Mouse (Mus musculus): ENCODE measurements around the gene Gm28539. TPM values are rescaled to one million over a fixed set of nuclear protein-coding genes. Genes with fewer than 3 reads are reported as not detected.

Gene Gm28539
- polyA plus RNA-seq, 1 experiment from 2014 or later = not detected

- Histone ChIP-seq H3K9me3 (ENCODE audit: control insufficient read depth, low read depth, low read length) (no peaks in the 10 kb centered on the region), H3K27ac (ENCODE audit: low read length) (no peak overlapping the region), H3K9ac (replicated peaks; ENCODE audit: low read depth, low read length) (no peak overlapping the region), H3K36me3 (ENCODE audit: control insufficient read depth, insufficient read depth, low read length) (peaks cover 56% of the 10 kb centered on the region), H3K4me3 (ENCODE audit: low read depth, low read length) (no peak overlapping the region), H3K4me2 (replicated peaks; ENCODE audit: low read depth, low read length) (no peak overlapping the region), H3K27me3 (ENCODE audit: control insufficient read depth, insufficient read depth, low read length) (no peaks in the 10 kb centered on the region), H3K4me1 (ENCODE audit: control insufficient read depth, insufficient read depth, low read length) (no peaks in the 10 kb centered on the region)
- WGBS = 89% methylated on average over 4 of the region's 4 CpGs
- ATAC-seq (ENCODE audit: insufficient number of reproducible peaks, insufficient read depth, low FRiP score, low read depth) = no peak
These were observed 79.7 kb downstream of the Gm28539 start for GRCm38 (mm10) chr16:18916064-18916463.

- Histone ChIP-seq H3K27ac (ENCODE audit: low read length) (no peak overlapping the region), H3K4me3 (ENCODE audit: low read depth, low read length) (no peak overlapping the region), H3K4me2 (replicated peaks; ENCODE audit: low read depth, low read length) (no peak overlapping the region), H3K4me1 (ENCODE audit: control insufficient read depth, insufficient read depth, low read length) (no peaks in the 10 kb centered on the region), H3K36me3 (ENCODE audit: control insufficient read depth, insufficient read depth, low read length) (peaks cover 82% of the 10 kb centered on the region), H3K9ac (replicated peaks; ENCODE audit: low read depth, low read length) (no peak overlapping the region), H3K9me3 (ENCODE audit: control insufficient read depth, low read depth, low read length) (no peaks in the 10 kb centered on the region), H3K27me3 (ENCODE audit: control insufficient read depth, insufficient read depth, low read length) (no peaks in the 10 kb centered on the region)
- no peak for ATAC-seq (ENCODE audit: insufficient number of reproducible peaks, insufficient read depth, low FRiP score, low read depth)
- WGBS = 87% methylated on average over 2 of the region's 2 CpGs
These were observed 85.4 kb downstream of the Gm28539 start for GRCm38 (mm10) chr16:18921771-18922170.

DNA sequence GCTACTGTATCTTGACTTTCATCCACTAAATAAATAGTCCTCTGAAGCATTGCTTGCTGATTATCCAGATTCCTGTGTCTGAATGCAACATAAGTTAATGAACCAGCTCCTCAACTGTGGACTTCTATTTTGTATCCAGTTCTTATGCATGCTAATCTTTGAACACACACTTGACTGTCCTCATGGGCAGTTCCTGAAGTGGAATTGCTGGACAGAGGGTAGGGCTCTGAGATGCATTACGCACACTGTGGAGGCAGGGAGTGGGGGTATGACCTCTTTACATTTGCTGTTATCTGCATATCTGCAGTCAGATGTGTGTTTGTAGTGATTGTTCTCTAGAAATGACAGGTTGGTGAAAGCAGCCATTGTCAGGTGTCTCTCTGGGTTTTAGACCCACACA, 91.6 kb downstream of the Gm28539 start:
- Histone ChIP-seq H3K27ac (ENCODE audit: low read length) (no peak overlapping the region), H3K36me3 (ENCODE audit: control insufficient read depth, insufficient read depth, low read length) (peaks cover 52% of the 10 kb centered on the region), H3K4me2 (replicated peaks; ENCODE audit: low read depth, low read length) (no peak overlapping the region), H3K4me1 (ENCODE audit: control insufficient read depth, insufficient read depth, low read length) (no peaks in the 10 kb centered on the region), H3K27me3 (ENCODE audit: control insufficient read depth, insufficient read depth, low read length) (no peaks in the 10 kb centered on the region), H3K9ac (replicated peaks; ENCODE audit: low read depth, low read length) (no peak overlapping the region), H3K9me3 (ENCODE audit: control insufficient read depth, low read depth, low read length) (no peaks in the 10 kb centered on the region), H3K4me3 (ENCODE audit: low read depth, low read length) (no peak overlapping the region)
- WGBS = 100% methylated on average over 1 of the region's 1 CpGs
- no peak for ATAC-seq (ENCODE audit: insufficient number of reproducible peaks, insufficient read depth, low FRiP score, low read depth)

DNA sequence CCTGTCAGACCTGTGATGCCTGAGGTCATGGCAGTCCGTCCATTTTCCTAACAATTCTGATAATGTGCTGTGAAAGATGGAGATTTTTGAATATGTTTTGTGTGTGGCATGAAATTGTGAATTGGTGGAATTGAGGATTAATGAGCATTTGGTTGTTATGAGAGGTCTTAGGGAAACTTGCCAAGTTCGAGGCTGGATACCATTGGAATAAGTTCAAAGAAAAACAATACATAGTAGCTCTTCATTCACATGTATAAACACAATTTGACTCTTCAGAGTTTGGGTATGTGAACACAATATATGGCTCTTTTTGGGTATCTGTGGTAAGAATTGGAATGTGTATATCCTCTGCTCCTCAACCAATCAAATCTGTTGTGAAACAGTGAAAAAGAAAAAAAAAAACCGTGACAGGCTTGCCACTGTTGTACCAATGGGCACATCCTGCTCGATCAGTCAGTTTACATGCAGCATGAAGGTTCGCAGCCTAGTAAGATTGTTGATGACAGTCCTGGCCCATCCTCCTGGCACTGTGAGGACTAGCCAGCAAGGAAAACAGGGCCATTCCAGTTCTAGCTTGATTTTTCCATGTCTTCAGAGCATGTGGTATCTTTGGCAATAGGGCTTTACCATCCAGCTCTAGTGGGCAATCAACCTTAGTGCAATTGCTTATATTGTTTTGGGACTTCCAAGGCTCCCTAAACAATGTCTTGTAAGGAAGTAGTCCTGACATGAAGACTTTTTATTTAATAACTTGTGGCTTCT, 102.1 kb downstream of the Gm28539 start:
- no peak for ATAC-seq (ENCODE audit: insufficient number of reproducible peaks, insufficient read depth, low FRiP score, low read depth)
- 84% methylated on average over 5 of the region's 5 CpGs for WGBS
- H3K27ac ChIP-seq (ENCODE audit: low read length) = no peak overlapping the region
- no peak overlapping the region for H3K9ac ChIP-seq (replicated peaks; ENCODE audit: low read depth, low read length)
- no peak overlapping the region for H3K4me2 ChIP-seq (replicated peaks; ENCODE audit: low read depth, low read length)
- H3K27me3 ChIP-seq (ENCODE audit: control insufficient read depth, insufficient read depth, low read length) = no peaks in the 10 kb centered on the region
- peaks cover 41% of the 10 kb centered on the region for H3K36me3 ChIP-seq (ENCODE audit: control insufficient read depth, insufficient read depth, low read length)
- H3K4me1 ChIP-seq (ENCODE audit: control insufficient read depth, insufficient read depth, low read length) = no peaks in the 10 kb centered on the region
- no peaks in the 10 kb centered on the region for H3K9me3 ChIP-seq (ENCODE audit: control insufficient read depth, low read depth, low read length)
- H3K4me3 ChIP-seq (ENCODE audit: low read depth, low read length) = no peak overlapping the region

DNA sequence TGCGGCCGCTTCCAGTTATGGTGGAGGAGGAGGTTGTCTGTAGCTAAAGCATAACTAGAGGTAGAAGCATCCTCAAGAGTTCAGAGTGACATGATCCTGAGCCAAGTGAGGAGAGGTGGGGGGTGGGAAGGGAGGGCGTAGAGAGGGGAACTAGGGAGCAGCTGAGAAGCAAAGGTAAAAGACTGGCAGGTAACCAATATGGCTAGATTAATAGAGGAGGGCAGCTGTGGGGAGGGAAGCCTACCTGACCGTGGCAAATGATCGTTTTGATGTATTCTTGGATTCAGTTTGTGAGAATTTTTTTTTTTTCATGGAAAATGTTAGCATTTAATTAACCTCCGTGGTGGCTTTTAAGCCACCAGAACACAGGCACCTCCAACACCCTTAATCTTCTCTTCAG, 107.5 kb downstream of the Gm28539 start:
- ATAC-seq (ENCODE audit: insufficient number of reproducible peaks, insufficient read depth, low FRiP score, low read depth) = no peak
- Histone ChIP-seq H3K27me3 (ENCODE audit: control insufficient read depth, insufficient read depth, low read length) (no peaks in the 10 kb centered on the region), H3K36me3 (ENCODE audit: control insufficient read depth, insufficient read depth, low read length) (peaks cover 29% of the 10 kb centered on the region), H3K4me1 (ENCODE audit: control insufficient read depth, insufficient read depth, low read length) (no peaks in the 10 kb centered on the region), H3K4me2 (replicated peaks; ENCODE audit: low read depth, low read length) (no peak overlapping the region), H3K9me3 (ENCODE audit: control insufficient read depth, low read depth, low read length) (no peaks in the 10 kb centered on the region), H3K9ac (replicated peaks; ENCODE audit: low read depth, low read length) (no peak overlapping the region), H3K4me3 (ENCODE audit: low read depth, low read length) (no peak overlapping the region), H3K27ac (ENCODE audit: low read length) (no peak overlapping the region)
- 96% methylated on average over 6 of the region's 6 CpGs for WGBS

DNA sequence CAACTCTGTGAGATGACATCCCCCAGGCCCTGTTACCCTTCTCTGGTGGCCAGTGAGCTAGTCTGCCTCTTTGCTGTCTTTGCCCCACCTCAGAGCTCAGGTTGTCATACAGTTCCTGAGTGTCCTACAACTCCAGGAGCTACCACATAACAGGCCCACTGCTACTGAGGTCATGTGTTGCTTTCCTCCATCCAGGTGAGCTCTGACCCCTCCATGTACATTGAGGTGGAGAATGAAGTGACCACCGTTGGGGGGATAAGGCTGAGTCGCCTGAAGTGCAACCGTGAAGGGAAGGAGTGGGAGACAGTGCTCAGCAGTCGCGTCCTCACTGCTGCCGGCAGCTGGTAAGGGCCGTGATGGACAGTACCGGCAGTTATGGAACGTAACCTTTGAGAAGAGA, 112.6 kb downstream of the Gm28539 start:
- Histone ChIP-seq H3K36me3 (ENCODE audit: control insufficient read depth, insufficient read depth, low read length) (peaks cover 51% of the 10 kb centered on the region), H3K4me2 (replicated peaks; ENCODE audit: low read depth, low read length) (no peak overlapping the region), H3K9me3 (ENCODE audit: control insufficient read depth, low read depth, low read length) (no peaks in the 10 kb centered on the region), H3K4me3 (ENCODE audit: low read depth, low read length) (no peak overlapping the region), H3K27ac (ENCODE audit: low read length) (no peak overlapping the region), H3K9ac (replicated peaks; ENCODE audit: low read depth, low read length) (no peak overlapping the region), H3K27me3 (ENCODE audit: control insufficient read depth, insufficient read depth, low read length) (no peaks in the 10 kb centered on the region), H3K4me1 (ENCODE audit: control insufficient read depth, insufficient read depth, low read length) (no peaks in the 10 kb centered on the region)
- WGBS = 96% methylated on average over 9 of the region's 9 CpGs
- no peak for ATAC-seq (ENCODE audit: insufficient number of reproducible peaks, insufficient read depth, low FRiP score, low read depth)

DNA sequence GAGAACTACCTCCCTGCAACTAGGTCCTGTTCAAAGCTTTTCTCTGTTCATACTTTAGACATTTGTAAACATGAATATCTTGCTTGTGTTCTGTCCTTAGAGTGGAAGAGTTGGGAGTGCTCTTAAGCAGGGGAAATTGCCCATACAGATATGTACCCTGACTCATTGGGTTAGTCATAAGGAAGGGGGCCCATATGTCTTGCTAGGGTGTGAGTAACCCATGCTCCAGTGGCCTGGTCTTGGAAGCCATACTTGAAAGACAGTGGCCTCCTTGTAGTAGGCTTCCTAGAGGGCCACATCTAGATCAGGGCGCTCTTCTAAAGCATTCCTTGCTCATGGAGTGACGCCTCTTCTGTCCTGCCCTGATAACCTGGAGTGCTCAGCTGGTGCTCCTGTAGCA, 114.0 kb downstream of the Gm28539 start:
- 83% methylated on average over 2 of the region's 2 CpGs for WGBS
- H3K36me3 ChIP-seq (ENCODE audit: control insufficient read depth, insufficient read depth, low read length) = peaks cover 65% of the 10 kb centered on the region
- no peak for ATAC-seq (ENCODE audit: insufficient number of reproducible peaks, insufficient read depth, low FRiP score, low read depth)

DNA sequence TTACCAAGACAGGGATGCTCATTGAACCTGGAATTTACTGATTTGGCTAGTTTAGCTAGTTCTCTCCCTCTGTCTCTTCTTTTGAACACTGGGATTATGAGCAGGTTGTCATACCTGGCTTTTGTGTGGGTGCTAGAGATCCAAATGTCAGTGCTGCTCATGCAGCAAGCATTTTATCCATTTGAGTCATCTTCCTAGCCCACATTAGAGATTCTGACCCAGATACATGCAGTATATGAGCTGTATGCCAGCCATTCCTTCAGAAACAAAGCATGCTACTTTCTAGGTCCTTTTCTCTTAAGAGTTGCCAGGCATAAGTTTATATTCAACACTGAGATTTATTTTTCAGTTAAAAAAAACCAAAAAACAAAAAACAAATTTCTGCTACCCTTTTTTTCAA, 116.4 kb downstream of the Gm28539 start:
- H3K4me2 ChIP-seq (replicated peaks; ENCODE audit: low read depth, low read length) = no peak overlapping the region
- no peak overlapping the region for H3K4me3 ChIP-seq (ENCODE audit: low read depth, low read length)
- peaks cover 70% of the 10 kb centered on the region for H3K36me3 ChIP-seq (ENCODE audit: control insufficient read depth, insufficient read depth, low read length)
- no peak overlapping the region for H3K9ac ChIP-seq (replicated peaks; ENCODE audit: low read depth, low read length)
- no peak overlapping the region for H3K27ac ChIP-seq (ENCODE audit: low read length)
- ATAC-seq (ENCODE audit: insufficient number of reproducible peaks, insufficient read depth, low FRiP score, low read depth) = no peak
- H3K27me3 ChIP-seq (ENCODE audit: control insufficient read depth, insufficient read depth, low read length) = no peaks in the 10 kb centered on the region
- H3K9me3 ChIP-seq (ENCODE audit: control insufficient read depth, low read depth, low read length) = no peaks in the 10 kb centered on the region
- H3K4me1 ChIP-seq (ENCODE audit: control insufficient read depth, insufficient read depth, low read length) = no peaks in the 10 kb centered on the region

More for the DNA sequence above, 114.0 kb downstream of the Gm28539 start:
- Histone ChIP-seq H3K9ac (replicated peaks; ENCODE audit: low read depth, low read length) (no peak overlapping the region), H3K4me1 (ENCODE audit: control insufficient read depth, insufficient read depth, low read length) (no peaks in the 10 kb centered on the region), H3K27ac (ENCODE audit: low read length) (no peak overlapping the region), H3K4me3 (ENCODE audit: low read depth, low read length) (no peak overlapping the region), H3K4me2 (replicated peaks; ENCODE audit: low read depth, low read length) (no peak overlapping the region), H3K9me3 (ENCODE audit: control insufficient read depth, low read depth, low read length) (no peaks in the 10 kb centered on the region), H3K27me3 (ENCODE audit: control insufficient read depth, insufficient read depth, low read length) (no peaks in the 10 kb centered on the region)

DNA sequence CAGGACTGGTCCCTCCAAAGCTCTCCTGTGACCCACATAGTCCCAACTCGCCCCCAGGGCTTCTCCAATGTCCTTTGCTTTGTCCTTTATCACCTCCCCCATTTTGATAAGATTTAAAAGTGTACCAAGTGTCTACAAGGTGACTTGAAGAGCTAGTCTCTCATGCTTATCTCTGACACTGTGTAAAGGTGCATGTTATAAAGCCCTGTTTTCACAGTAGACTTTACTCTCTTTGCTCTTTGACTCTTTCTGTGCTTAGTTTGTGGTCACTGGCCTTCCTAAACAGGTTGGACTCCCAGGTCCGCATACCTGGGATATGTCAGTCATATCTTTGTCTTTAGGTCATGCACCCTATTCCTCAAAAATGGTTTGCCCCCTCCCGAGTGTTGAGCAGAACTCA, 118.7 kb downstream of the Gm28539 start:
- no peak overlapping the region for H3K9ac ChIP-seq (replicated peaks; ENCODE audit: low read depth, low read length)
- H3K4me2 ChIP-seq (replicated peaks; ENCODE audit: low read depth, low read length) = no peak overlapping the region
- no peaks in the 10 kb centered on the region for H3K27me3 ChIP-seq (ENCODE audit: control insufficient read depth, insufficient read depth, low read length)
- H3K36me3 ChIP-seq (ENCODE audit: control insufficient read depth, insufficient read depth, low read length) = peaks cover 62% of the 10 kb centered on the region
- 78% methylated on average over 3 of the region's 3 CpGs for WGBS
- H3K9me3 ChIP-seq (ENCODE audit: control insufficient read depth, low read depth, low read length) = no peaks in the 10 kb centered on the region
- no peak for ATAC-seq (ENCODE audit: insufficient number of reproducible peaks, insufficient read depth, low FRiP score, low read depth)
- H3K4me1 ChIP-seq (ENCODE audit: control insufficient read depth, insufficient read depth, low read length) = no peaks in the 10 kb centered on the region
- H3K4me3 ChIP-seq (ENCODE audit: low read depth, low read length) = no peak overlapping the region
- no peak overlapping the region for H3K27ac ChIP-seq (ENCODE audit: low read length)
